Mouse (Mus musculus) thymus, postnatal 14 days (tissue): ENCODE data around the gene Gm17067.
A peak's percentile ranks its signal among the peaks of the same experiment; 100 is the strongest.
"Not testable (repeated sequence)": the region's sequence is repeated elsewhere in the genome, so short reads cannot be mapped to it uniquely, and the experiment has no call there.

ENCODE experiments used
- DNase-seq: peaks from one replicate; pipeline ENCODE4 v3.0.0; 2021

Gene Gm17067

DNA sequence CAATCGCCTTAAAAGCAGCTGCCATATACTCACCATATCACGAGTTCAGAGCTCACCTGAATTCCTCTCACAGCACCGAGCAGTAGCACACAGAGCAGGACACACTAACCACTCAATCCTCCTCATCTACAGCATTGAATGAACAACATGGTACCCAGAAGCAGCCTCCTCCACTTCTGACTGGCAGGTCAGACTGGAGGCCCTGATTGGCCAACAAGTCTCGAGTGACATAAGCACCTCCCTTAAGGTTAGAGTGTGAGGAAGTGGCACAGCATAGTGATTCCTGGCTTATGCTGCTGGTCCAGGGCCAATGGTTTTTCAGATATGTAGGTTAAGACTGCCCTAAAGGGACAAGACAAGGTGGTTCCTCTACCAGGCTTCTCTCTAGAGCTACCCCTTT is at the start of gene Gm17067:
Gene Gm17067, minus strand, starts transcription at position 101 of the 400 bp plus-strand sequence.
- not testable (repeated sequence) for DNase-seq

- DNase-seq = no peak
Observed at GRCm38 (mm10) chr7:42749836-42750235, 23.0 kb upstream of the Gm17067 start.

DNA sequence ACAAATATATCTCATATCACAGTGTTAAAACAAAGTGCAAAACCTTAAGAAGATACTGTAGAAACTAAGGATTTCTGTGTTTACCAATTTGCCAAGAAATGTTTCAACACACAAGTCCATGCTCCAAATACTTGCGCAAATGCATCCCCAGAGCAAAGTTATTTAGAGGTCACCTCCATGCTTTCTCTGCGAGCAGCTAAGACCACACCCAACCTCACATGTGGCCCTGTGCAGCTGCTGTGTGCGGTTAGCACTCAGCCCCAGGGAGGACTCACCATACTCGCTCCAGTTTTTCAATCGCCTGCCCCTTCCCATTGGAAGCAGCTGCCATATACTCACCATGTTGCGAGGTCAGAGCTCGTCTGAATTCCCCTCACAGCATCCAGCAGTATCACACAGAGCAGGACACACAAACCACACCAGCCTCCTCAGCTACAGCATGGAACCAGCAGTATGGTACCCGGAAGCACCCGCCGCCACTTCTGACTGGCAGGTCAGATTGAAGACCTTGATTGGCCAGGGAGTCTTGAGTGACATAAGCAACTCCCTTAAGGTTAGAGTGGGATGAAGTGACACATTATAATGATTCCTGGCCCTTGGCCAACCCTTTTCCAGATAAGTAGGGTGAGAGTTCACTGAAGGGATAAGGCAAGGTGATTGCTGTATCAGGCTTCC is 11.9 kb upstream of the Gm17067 start:
- DNase-seq = no peak

DNA sequence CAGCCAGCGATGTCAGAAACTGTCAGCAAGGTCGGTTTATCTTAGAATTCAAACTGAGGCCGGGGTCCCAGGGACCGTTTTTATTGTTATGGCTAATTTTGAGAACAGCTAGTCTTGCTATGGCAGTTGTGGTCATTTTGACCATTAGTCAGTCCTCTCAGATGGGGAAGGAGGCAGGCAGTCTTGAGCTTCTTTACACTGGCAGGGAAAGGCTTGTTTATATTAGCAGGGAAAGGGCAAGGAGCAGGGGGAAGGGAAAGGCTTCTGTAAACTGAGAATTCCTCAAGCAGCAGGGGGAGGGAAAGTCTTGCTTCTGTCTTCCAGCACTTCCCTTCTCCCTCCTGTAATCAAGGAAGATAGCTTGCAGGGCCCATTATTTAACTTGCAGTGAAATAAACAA is 33.6 kb downstream of the Gm17067 start:
- DNase-seq = not testable (repeated sequence)

DNA sequence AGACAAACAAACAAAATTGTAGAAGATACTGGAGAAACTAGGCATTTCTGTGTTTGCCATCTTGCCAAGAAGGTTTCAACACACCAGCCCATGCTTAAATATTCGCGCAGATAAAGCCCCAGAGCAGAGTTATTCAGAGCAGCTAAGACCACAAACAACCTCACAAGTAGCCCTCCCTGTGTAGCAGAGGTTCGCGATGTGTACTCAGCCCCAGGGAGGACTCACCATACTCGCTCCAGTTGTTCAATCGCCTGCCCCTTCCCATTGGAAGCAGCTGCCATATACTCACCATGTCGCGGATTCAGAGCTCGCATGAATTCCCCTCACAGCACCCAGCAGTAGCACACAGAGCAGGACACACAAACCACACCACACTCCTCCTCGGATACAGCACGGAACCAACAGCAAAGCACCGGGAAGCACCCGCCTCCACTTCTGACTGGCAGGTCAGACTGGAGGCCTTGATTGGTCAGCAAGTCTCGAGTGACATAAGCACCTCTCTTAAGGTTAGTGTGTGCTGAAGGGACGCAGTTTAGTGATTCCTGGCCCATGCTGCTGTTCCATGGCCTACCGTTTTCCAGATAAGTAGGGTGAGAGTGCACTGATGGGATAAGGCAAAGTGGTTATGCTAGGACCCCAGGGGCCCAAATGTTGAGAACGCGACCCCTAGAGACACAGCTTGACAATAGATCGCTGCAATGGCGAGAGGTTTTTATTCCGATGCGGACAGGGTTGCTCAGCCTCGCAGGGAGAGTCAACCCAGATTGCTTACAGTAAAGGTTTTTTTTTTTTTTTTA is 34.3 kb downstream of the Gm17067 start, which contains the start of gene Zfp975:
Gene Zfp975, minus strand, starts transcription at position 381 of the 797 bp plus-strand sequence.
- peak; percentile 69 for DNase-seq

GRCm38 (mm10) chr7:42680081-42680480 is 46.7 kb downstream of the Gm17067 start:
- not testable (repeated sequence) for DNase-seq

- not testable (repeated sequence) for DNase-seq
Observed at GRCm38 (mm10) chr7:42679646-42680045, 47.2 kb downstream of the Gm17067 start.

- peak; percentile 24 for DNase-seq
Observed at GRCm38 (mm10) chr7:42660140-42660539, 66.7 kb downstream of the Gm17067 start.
